Mouse (Mus musculus): Measurements from ENCODE around the gene Rrp12.

The Rrp12 gene

DNA sequence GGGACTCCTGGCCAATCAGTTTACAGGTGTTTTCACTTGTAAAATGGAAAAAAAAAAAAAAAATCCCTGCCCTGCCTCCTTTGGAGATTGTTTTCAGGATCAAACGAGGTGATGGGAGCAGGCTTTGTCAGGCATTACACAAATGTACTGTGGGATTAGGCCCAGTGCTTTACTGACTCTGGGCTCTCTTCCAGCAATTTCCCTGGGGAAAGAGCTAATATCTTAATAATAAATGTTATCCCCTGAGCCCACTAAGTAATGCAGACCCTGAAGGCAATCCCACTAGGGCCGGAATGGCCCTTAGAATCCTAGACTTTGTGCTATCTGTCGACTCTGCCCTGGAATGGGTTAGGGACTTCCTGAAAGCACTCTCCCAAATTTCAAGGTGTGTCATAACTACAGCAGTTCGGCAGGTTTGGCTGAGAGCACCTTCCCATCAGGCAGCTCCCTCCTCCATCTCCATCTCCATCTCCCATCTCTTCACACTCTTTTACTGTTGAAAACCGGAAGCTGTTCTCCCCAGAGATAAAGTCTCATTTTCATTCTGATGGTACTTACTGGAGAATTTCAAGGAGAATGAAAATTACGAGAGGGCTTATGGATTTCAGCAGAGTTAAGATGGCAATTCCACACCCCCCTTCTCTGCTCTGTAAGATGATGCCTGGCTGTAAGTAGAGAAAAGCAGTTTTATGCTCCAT lies 45.8 kb downstream of the Rrp12 start:
- in situ Hi-C loops (cut with MboI, MseI) = no loop called here

DNA sequence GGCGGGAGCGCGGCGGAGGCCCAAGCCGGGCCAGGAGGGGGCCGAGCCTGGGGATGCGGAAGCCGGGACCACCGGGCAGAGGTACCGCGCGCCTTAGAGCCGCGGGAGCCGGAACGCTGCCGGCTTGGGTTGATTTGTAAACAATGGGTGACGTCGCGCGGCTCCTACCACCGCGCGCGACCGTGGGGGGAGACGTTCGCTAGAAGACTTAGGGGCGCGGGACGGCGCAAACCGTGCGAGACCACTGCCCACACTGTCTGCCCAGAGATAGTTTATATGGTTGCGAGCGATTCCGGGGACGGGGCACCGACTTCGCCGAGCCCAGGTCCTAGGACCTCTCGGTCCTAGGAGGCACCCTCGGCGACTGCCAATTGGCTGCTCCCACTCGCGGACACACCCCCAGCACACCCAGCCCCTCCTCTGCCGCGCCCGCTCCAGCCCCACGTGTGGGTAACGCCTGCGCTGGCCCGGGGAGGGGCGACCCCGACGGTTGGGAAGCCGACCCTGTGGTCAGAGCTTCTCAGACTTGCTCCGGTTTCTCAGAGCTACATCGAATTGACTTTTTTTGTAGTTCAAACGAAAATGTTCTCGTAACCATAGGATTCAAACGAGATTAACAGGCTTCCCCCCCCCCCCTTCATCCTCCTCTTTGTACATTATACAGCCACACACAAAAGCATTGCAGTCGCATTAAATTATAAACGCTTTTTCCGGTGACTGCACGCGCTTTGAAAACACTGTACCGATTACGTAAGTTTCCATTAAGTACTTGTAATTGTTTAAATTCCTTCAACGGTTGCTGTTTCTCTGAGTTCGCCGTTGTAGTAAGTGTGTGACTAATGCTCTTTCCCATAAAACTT lies 47.8 kb downstream of the Rrp12 start, which contains the start of gene Frat2:
TSS of gene Frat2 (minus strand) at position 141 of the 860 bp plus-strand sequence.
- in situ Hi-C loops (cut with MboI, MseI) = loop anchor here (5.0 to 10.0 kb wide), 2 partner anchors 44 to 1677 kb away; partner anchors contain the start of gene Got1

DNA sequence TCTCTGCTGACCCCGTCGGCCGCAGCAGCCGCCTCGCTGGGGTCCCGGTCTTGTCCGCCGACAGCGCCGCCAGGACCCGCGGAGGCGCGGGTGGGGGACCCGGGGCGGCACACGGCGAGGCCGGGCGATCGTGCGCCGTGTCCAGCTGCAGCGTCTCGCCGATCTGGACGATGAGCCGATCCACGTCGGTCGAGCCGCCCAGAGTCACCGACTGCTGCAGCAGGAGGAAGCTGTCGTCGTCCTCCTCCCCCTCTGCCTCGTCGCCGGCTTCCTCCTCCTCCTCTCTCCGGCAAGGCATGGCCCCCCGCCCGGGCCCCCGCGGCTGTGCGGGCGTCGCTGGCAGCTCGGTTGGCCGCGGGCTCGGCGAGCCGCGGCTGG lies 48.4 kb downstream of the Rrp12 start:
- in situ Hi-C loops (cut with MboI, MseI) = loop anchor here (5.0 to 10.0 kb wide), 2 partner anchors 45 to 1677 kb away; partner anchors contain the start of gene Got1

DNA sequence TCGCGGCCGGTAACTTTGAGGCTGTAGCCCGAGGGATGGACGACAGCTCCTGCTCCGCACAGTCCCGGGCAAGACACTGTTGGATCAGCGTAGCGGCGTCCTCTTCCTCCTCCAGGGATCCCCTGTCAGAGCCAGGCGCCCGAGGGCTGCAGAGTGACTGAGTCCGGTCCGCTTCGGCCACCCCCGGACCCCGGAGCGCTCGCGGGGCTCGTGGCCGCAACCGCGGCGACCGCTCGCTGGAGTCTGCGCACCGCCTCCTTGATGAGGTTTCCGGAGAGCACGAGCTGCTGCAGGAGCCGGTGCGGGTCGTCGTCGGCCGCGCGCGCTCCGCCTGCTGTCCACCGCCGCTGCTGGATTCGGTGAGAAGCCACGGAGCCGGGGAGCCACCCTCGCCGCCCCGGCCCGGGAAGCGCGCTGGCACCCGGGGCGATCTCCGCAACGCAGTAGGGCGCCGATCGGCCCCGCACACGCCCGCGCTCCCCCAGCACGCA lies 48.8 kb downstream of the Rrp12 start:
- in situ Hi-C loops (cut with MboI, MseI) = loop anchor here (5.0 to 10.0 kb wide), 2 partner anchors 45 to 1678 kb away; partner anchors contain the start of gene Got1

DNA sequence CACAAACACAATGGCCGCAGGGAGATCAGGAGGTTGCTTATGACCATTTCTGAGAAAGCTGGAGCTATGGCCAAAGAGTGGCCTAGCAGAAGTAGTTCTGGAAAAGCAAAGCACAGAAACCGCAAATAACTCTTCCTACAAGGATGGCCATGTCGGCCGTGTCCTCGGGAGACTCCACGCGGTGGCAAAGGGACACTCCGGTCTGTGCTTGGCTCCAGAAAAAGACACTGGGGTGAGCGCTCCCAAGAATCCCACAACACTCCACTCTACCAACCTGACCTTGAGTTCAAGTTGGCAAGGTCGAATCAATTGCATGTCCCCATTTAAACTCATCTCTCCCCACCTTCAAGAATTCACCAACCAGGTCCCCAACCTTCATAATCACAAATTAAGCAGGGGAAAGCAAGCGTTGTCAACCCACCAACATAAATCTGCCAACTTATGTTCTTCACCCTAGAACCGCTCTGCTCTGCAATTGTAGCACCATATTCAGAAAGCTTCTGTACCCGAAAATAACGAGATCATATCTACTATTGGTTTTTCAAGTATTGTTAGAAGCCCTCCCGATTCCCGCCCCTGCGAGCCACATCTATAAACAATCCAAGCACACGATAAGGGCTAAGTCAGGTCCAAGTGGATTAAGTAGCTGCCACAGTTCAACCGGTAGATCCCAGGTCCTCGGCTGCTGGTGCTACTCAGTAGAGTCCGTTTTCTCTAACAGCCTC lies 49.4 kb downstream of the Rrp12 start:
- in situ Hi-C loops (cut with MboI, MseI) = loop anchor here (5.0 to 10.0 kb wide), 2 partner anchors 46 to 1678 kb away; partner anchors contain the start of gene Got1

DNA sequence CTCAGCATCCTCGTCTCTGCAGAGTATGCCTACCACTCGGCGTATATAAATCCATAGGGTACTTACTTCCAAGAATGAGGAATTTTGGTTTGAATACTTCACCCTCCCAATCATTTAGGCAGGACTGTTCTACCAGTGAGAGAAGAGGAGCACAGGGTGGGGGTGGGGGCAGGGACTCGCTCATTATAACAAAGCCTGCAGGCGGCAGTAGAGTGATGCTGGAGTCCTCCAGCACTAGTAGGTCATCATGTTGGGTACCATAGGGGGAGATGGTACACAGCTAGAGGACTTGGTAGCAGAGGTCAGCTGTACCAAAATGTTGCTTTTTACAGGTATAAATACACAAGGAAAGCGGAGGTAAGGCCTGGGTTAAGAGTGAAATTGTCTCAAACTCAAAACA lies 51.6 kb downstream of the Rrp12 start:
- in situ Hi-C loops (cut with MboI, MseI) = loop anchor here (10.0 kb wide), 1 partner anchor 1680 kb away; the partner anchor contains the start of gene Got1

DNA sequence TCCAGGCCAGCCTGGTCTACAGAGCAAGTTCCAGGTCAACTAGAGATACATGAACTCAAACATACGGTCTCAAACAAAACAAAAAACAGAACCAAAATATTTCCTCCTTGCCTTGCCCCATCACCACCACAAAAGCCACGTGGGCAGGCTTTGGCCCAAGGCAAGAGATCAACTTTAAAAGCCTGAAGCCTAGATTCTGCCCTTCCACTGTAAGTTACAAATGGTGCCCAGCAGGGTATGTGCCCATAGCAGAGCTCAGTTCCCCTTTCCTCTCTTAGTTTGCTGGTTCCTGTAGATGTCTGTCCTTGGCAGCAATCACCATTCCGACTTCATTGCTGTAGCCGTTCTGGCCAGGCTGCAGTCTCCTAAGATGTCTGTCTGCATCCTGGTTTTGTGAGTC lies 53.3 kb downstream of the Rrp12 start:
- in situ Hi-C loops (cut with MboI, MseI) = loop anchor here (10.0 kb wide), 1 partner anchor 1682 kb away; the partner anchor contains the start of gene Got1

DNA sequence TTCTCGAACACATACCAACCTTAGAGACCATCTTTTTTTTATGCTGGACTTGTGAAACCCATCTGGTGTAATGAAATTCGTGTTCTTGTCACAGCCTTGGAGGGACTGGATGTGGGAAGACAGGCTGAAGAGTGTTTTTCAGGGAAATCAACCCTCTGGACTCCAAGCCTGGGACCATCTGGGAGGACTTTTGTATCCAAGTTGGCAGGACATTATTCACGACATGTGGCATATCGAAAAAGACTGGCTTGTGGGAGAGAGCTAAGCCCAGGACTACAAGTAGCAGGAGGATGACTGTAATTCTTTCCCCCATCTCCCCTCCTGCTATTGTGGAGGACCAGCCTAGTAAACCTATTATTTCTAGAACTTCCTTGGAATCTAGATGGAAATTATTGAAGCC lies 53.8 kb downstream of the Rrp12 start:
- in situ Hi-C loops (cut with MboI, MseI) = loop anchor here (10.0 kb wide), 1 partner anchor 1683 kb away; the partner anchor contains the start of gene Got1

DNA sequence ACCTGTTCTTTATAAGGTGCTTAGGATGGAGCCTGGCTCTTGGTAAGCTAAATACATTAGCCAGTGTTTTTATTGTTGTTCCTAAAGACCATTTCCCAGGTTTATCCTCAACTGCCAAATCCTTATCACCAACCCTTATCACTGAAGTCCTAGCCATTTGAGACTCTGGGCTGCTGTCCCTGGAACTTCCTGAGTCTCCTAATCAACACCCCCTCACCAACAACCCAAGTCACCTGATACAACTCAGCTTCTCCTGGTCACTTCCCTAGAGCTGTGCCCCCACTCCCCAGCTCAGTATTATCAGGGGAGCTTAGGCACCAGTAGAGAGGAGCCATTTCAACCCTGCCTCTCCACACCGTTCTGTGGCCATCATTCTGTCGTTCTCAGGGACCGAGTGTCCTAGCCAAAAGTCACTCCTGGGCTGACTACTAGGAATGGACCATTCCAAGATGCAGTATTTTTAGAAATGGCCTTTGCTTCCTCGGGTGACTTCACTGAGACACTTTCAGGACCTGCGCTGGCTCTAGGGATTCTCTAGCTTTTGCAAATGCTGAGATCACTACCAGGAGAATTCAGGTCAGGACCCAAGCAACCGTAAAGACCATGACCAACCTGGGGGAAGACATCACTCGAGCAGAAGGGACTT lies 54.7 kb downstream of the Rrp12 start:
- in situ Hi-C loops (cut with MboI, MseI) = loop anchor here (10.0 kb wide), 1 partner anchor 1684 kb away; the partner anchor contains the start of gene Got1

DNA sequence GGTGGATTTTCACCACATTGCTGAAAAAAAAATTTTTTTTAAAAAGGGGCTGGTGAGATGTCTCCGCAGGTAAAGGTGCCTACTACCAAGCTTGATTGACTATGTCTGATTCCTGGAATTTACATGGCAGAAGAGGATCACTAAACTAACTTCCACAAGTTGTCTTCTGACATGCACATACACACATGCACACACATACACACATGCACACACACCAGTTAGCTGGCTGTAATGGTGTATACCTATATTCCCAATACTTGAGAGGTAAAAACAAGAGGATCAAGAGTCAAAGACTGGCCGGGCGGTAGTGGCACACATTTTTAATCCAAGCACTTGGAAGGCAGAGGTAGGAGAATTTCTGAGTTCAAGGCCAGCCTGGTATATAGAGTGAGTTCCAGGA lies 56.3 kb downstream of the Rrp12 start:
- in situ Hi-C loops (cut with MboI, MseI) = loop anchor here (10.0 kb wide), 2 partner anchors 515 to 1685 kb away; partner anchors contain the start of gene Got1

DNA sequence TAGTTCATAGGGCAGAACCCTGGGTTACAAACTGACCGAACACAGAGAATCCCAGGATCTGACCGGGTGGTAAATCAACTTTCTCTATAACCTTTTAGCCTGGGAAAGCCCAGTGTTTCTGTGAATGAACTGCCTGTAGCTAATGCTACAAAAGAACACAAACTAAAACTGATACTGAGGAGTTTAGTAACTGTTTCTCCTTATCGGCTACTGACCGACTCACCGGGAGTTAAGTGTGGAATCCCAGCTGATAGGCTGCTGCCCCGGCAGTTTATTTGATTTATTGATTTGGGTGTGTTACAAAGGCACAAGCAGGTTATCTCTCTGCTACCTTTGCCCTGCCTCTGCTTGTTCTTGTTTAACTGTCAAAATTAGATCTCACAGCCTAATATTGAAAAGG lies 57.2 kb downstream of the Rrp12 start:
- in situ Hi-C loops (cut with MboI, MseI) = loop anchor here (10.0 kb wide), 1 partner anchor 514 kb away; no protein-coding TSS in a partner anchor

DNA sequence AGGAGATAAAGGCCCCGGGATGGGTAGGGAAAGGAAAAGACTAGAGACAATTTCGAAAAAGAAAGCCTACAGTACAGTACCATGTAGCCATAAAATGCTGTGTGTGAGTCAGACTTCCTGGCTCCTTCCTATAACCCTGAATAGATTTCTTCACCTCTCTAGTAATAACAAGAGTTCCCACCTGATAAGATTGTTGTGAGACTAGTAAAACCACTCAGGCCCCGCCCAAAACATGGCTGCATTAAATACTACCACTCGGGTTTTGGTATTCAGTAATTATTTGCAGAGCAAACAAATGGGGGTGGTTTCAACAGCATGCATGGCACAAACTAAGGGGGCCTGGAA lies 58.1 kb downstream of the Rrp12 start:
- in situ Hi-C loops (cut with MboI, MseI) = loop anchor here (10.0 kb wide), 1 partner anchor 513 kb away; no protein-coding TSS in a partner anchor

DNA sequence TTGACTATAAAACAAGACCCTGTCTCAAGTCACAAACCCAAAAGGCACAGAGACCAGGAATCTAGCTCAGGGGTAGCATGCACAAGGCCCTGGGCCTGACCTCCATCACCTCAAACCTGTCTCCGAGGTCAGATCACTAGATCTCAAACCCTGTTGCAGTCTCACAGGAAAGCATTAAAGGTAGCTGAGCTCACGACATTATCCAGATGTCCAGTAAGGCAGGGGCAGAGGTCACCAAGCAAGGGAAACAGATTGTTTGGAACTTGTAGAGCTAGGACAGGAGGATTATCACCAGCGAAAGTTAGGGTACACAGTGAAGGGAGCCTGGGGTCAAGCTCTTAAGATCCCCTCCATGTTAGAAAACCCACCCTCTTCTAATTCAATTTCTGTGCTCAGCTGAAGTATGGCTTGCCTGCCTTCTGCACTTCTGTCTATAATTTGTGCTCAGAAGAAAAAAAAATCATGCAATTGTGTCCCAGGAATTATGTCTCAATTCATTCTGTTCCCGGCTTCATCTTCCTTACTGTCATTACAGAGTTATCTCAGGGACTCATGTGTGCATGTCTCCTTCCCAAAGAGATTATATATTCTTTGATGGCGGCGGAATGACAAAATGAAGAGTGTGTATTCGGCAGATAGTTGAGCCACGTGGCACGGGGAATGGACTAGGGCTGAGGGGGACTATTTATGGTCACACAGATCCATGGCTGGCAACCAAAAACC lies 58.6 kb downstream of the Rrp12 start:
- in situ Hi-C loops (cut with MboI, MseI) = loop anchor here (10.0 kb wide), 1 partner anchor 513 kb away; no protein-coding TSS in a partner anchor

DNA sequence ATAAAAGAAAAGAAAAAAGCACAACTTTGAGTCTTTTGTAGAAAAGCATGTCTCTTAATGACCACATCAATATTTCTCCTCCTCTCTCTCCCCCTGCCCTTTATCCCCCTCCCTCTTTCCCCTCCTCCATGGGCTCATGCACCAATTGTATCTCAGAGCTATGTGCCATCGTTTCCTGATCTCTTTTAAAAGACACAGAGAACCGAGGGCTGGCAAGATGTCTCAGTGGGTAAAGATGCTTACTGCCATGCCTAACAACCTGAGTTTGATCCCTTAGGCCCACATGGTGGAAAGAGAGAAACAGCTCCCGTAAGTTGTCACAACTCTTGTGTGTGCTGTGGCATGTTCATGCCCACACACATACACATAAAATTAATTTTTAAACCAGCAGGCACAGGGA lies 59.3 kb downstream of the Rrp12 start:
- in situ Hi-C loops (cut with MboI, MseI) = loop anchor here (10.0 kb wide), 1 partner anchor 512 kb away; no protein-coding TSS in a partner anchor

DNA sequence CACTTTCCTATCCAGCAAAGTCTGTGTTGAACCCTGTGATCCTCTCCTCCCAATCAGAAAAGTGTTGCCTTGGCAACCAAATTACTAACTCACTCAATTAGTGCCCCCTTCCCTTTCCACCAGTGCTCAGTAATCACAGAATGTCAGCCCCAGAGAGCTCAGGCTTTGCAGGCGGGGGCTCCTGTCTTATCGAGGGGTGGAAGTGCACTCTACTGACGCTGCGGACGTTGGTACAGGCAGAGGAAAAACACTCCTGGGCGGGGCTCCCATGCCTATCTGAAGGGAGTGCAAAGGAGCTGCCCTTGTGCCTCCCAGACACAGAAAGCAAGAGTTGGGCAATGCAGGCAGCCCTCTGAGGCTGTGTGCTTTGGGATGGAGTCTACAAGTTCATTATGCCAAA lies 60.2 kb downstream of the Rrp12 start:
- in situ Hi-C loops (cut with MboI, MseI) = loop anchor here (10.0 kb wide), 1 partner anchor 511 kb away; no protein-coding TSS in a partner anchor

DNA sequence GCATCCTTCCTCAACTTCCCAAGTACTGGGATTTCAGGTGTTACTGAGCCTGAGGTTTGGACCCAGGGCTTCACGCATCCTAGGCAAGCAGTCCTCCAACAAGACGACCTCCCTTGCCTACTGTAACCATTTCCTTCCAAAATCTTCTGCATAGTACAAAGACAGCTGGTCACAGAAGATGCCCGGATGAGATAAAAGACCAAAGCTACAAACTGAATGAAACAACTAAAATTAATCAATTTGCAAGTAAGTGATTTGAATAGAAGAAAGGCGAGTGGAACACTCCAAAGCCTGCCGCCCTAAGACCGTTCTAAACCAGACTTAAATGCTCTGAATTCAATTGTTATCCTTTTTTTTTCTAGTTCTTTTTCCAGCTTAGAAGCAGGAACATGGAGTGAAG lies 60.6 kb downstream of the Rrp12 start:
- in situ Hi-C loops (cut with MboI, MseI) = loop anchor here (10.0 kb wide), 1 partner anchor 511 kb away; no protein-coding TSS in a partner anchor

DNA sequence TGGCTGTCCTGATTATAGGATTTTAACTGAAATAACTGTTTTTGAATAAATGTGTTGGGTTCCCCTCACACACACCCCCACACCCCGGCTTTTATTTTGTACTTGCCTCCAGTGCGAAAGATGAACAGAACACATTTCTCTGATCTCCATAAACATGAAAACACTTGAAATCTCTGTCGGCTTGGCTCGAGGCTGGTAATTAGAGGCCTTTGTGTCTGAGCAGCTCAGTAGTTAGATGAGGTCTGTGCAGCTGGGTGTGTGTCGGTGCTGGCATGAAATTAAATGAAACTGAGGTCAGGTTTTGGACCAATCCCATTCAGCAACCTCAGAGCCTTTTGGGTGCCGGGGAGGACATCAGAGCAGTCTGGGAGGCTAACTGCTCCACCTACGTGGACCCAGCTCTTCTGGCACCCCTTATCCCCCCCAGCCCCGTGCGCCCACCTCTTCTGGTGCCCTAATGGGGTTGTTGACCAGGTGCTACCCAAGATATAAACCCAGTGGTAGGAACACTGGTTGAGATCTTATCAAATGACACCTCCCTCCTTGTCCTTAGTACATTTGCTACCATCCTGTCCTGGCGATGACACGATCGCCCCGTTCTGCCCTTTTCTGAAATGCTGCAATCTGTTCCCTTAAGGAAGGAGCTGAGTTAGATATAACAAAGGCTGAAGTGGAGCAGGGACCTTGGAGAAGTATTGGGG lies 63.3 kb downstream of the Rrp12 start:
- in situ Hi-C loops (cut with MboI, MseI) = loop anchor here (10.0 kb wide), 1 partner anchor 508 kb away; no protein-coding TSS in a partner anchor

DNA sequence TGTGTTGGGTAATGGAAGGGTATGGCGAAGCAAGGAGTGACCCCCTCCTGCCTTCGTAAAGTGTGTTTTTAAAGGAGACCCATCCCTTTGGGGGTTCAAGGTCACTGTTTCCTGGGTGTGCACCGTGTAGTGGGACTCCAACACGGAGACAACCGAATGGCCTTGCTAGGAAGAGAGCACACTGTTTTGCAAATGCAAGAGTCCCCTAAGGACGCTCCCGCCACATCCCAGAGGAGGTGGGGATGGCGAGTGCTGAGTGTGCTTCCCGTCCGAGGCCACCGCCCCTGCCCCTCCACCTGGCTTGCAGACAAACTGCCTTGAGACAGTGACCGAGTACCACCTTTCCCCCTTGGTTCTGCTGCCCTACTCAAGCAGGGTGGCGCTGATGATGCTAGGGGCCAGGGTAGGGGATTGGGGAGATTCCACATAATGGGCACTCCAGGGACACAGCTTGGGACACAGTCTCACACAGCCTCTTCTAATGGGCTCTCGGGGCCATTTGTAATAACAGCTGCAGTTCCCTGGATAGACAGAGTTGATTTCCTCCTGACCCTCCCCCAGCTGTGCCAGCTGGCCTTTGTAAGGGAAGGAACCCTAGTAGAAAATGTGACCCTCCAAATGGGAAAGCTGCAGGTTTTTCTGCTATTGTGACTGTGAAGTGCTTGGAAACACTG lies 64.1 kb downstream of the Rrp12 start:
- in situ Hi-C loops (cut with MboI, MseI) = loop anchor here (10.0 kb wide), 1 partner anchor 507 kb away; no protein-coding TSS in a partner anchor

Data from regulatory T cell (primary cell).